Mouse (Mus musculus) 3T3-L1 (cell line): Measurements from ENCODE around the gene Shroom3.

Experiments used
- DNase-seq: peaks from one replicate; pipeline ENCODE4 v3.0.0-alpha.2; 2015; ENCODE audit warnings: low read depth, low spot score

Gene Shroom3

GRCm38 (mm10) chr5:92964691-92965090 is 281.5 kb downstream of the Shroom3 start:
- no peak for DNase-seq

GRCm38 (mm10) chr5:92967143-92967542 is 283.9 kb downstream of the Shroom3 start:
- DNase-seq, result peak; percentile 45

- no peak for DNase-seq
These were observed 284.7 kb downstream of the Shroom3 start for GRCm38 (mm10) chr5:92967906-92968305.

- no peak for DNase-seq
These were observed 286.2 kb downstream of the Shroom3 start for GRCm38 (mm10) chr5:92969443-92969842.

- DNase-seq, result no peak
These were observed 286.7 kb downstream of the Shroom3 start for GRCm38 (mm10) chr5:92969926-92970325.

GRCm38 (mm10) chr5:92970480-92970879 is 287.2 kb downstream of the Shroom3 start:
- DNase-seq, result peak; percentile 62

GRCm38 (mm10) chr5:92980393-92980792 is 297.2 kb downstream of the Shroom3 start:
- peak; percentile 35 for DNase-seq

- no peak for DNase-seq
These were observed 297.6 kb downstream of the Shroom3 start for GRCm38 (mm10) chr5:92980862-92981261.

GRCm38 (mm10) chr5:92982673-92983072 is 299.4 kb downstream of the Shroom3 start:
- DNase-seq, result peak; percentile 39

GRCm38 (mm10) chr5:92983942-92984341 is 300.7 kb downstream of the Shroom3 start:
- DNase-seq, result peak; percentile 59

- DNase-seq, result peak; percentile 90
These were observed 301.5 kb downstream of the Shroom3 start for GRCm38 (mm10) chr5:92984692-92985091.

GRCm38 (mm10) chr5:92985391-92985790 is 302.2 kb downstream of the Shroom3 start:
- peak; percentile 33 for DNase-seq

GRCm38 (mm10) chr5:92986651-92987610 is 303.7 kb downstream of the Shroom3 start:
- DNase-seq, result no peak

GRCm38 (mm10) chr5:92987891-92988768 is 304.9 kb downstream of the Shroom3 start:
- no peak for DNase-seq

GRCm38 (mm10) chr5:92988769-92989356 is 305.6 kb downstream of the Shroom3 start:
- peak; percentile 41 for DNase-seq

GRCm38 (mm10) chr5:92992106-92992505 is 308.9 kb downstream of the Shroom3 start:
- no peak for DNase-seq

- no peak for DNase-seq
These were observed 311.1 kb downstream of the Shroom3 start for GRCm38 (mm10) chr5:92994309-92994708.

GRCm38 (mm10) chr5:92994861-92995260 is 311.6 kb downstream of the Shroom3 start:
- DNase-seq, result no peak

GRCm38 (mm10) chr5:92997428-92998120 is 314.3 kb downstream of the Shroom3 start:
- DNase-seq, result peak; percentile 91

GRCm38 (mm10) chr5:92998494-92999016 is 315.3 kb downstream of the Shroom3 start:
- DNase-seq, result no peak

- DNase-seq, result no peak
These were observed 316.8 kb downstream of the Shroom3 start for GRCm38 (mm10) chr5:93000060-93000459.
